Mouse (Mus musculus) MEL (cell line): ENCODE data around the gene Mif. TPM values are rescaled to one million over a fixed set of nuclear protein-coding genes. Genes with fewer than 3 reads are reported as not detected.

Experiments
- DNase-seq: peaks from one replicate; pipeline ENCODE4 v3.0.0; 2011; ENCODE audit warnings: low read depth, low spot score
- H3K27ac ChIP-seq: 2 replicates; pipeline ENCODE4 v1.5.1; 2012; ENCODE audit warnings: low read depth, mild to moderate bottlenecking, control low read depth, low read length, moderate library complexity; ENCODE audit not compliant: control insufficient read depth
- H3K27me3 ChIP-seq, 2 experiments: fragments of 150-350 bp in 1 of 2; sonication (generic) in 1 of 2; 2 replicates each; pipeline ENCODE4 v1.6.1; 2012; ENCODE audit warnings: low read length in 2 of 2, mild to moderate bottlenecking in 2 of 2, improper control_type of control experiment in 1 of 2, moderate library complexity in 1 of 2; ENCODE audit not compliant: insufficient read depth in 2 of 2, control insufficient read depth in 1 of 2
- H3K36me3 ChIP-seq, 2 experiments: 2 replicates each; pipeline ENCODE4 v1.6.1; 2012 to 2014; ENCODE audit warnings: low read length in 2 of 2, improper control_type of control experiment in 1 of 2, inconsistent platforms in 1 of 2, mild to moderate bottlenecking in 1 of 2; ENCODE audit not compliant: insufficient read depth in 2 of 2, control insufficient read depth in 1 of 2
- H3K4me1 ChIP-seq, 2 experiments: fragments of 150-350 bp in 1 of 2; sonication (generic) in 1 of 2; 2 replicates each; pipeline ENCODE4 v1.6.1; 2012; ENCODE audit warnings: low read length in 2 of 2, improper control_type of control experiment in 1 of 2, mild to moderate bottlenecking in 1 of 2; ENCODE audit not compliant: insufficient read depth in 2 of 2, control insufficient read depth in 1 of 2
- H3K4me3 ChIP-seq, 2 experiments: fragments of 150-350 bp in 1 of 2; sonication (generic) in 1 of 2; 2 replicates each; pipeline ENCODE4 v1.5.1; 2012; ENCODE audit warnings: low read depth in 2 of 2, low read length in 2 of 2, mild to moderate bottlenecking in 2 of 2, moderate library complexity in 2 of 2, control low read depth in 1 of 2, improper control_type of control experiment in 1 of 2; ENCODE audit not compliant: control insufficient read depth in 1 of 2, insufficient read depth in 1 of 2
- H3K79me2 ChIP-seq: 2 replicates; pipeline ENCODE4 v1.6.1; 2012; ENCODE audit warnings: mild to moderate bottlenecking, low read length, moderate library complexity; ENCODE audit not compliant: control insufficient read depth, poor library complexity, insufficient read depth
- H3K9ac ChIP-seq: 2 replicates; pipeline ENCODE4 v1.6.1; 2012; ENCODE audit warnings: low read depth, mild to moderate bottlenecking, control low read depth, low read length, moderate library complexity; ENCODE audit not compliant: control insufficient read depth, poor library complexity, severe bottlenecking
- H3K9me3 ChIP-seq: fragments of 150-350 bp; sonication (generic); replicated peaks from 2 replicates; pipeline ENCODE4 v1.6.1; 2012; ENCODE audit warnings: mild to moderate bottlenecking, low read length, improper control_type of control experiment, moderate library complexity; ENCODE audit not compliant: insufficient read depth
- BHLHE40 ChIP-seq: IDR thresholded peaks from 2 replicates; pipeline ENCODE4 v1.6.1; 2012; ENCODE audit warnings: low read depth, mild to moderate bottlenecking, inconsistent platforms, low read length, improper control_type of control experiment, borderline replicate concordance
- CHD1 ChIP-seq: IDR thresholded peaks from 2 replicates; pipeline ENCODE4 v1.6.1; 2012; ENCODE audit warnings: low read depth, mild to moderate bottlenecking, inconsistent platforms, low read length, improper control_type of control experiment
- CHD2 ChIP-seq: IDR thresholded peaks from 2 replicates; pipeline ENCODE4 v1.6.1; 2011; ENCODE audit warnings: low read length, improper control_type of control experiment
- CTCF ChIP-seq, 3 experiments: IDR thresholded peaks in 2 of 3; conservative IDR thresholded peaks in 1 of 3; 2 replicates each; pipeline ENCODE4 v1.5.1; 2011 to 2012; ENCODE audit warnings: low read length in 3 of 3, low read depth in 2 of 3, mild to moderate bottlenecking in 2 of 3, improper control_type of control experiment in 1 of 3, inconsistent platforms in 1 of 3, mixed read lengths in 1 of 3, moderate library complexity in 1 of 3; ENCODE audit not compliant: control insufficient read depth in 1 of 3, insufficient read depth in 1 of 3, poor library complexity in 1 of 3, severe bottlenecking in 1 of 3
- E2F4 ChIP-seq: IDR thresholded peaks from 2 replicates; pipeline ENCODE4 v1.6.1; 2011; ENCODE audit warnings: low read depth, low read length, improper control_type of control experiment, borderline replicate concordance
- ELF1 ChIP-seq: IDR thresholded peaks from 2 replicates; pipeline ENCODE4 v1.6.1; 2014; ENCODE audit warnings: low read depth, mild to moderate bottlenecking, inconsistent platforms, low read length, improper control_type of control experiment, moderate library complexity
- EP300 ChIP-seq, 2 experiments: IDR thresholded peaks; 2 replicates each; pipeline ENCODE4 v1.6.1; 2011; ENCODE audit warnings: improper control_type of control experiment in 2 of 2, low read length in 2 of 2, low read depth in 1 of 2, mild to moderate bottlenecking in 1 of 2
- ETS1 ChIP-seq: IDR thresholded peaks from 2 replicates; pipeline ENCODE4 v1.6.1; 2012; ENCODE audit warnings: low read depth, mild to moderate bottlenecking, inconsistent platforms, low read length, improper control_type of control experiment, moderate library complexity
- GABPA ChIP-seq: IDR thresholded peaks from 2 replicates; pipeline ENCODE4 v1.6.1; 2012; ENCODE audit warnings: low read depth, mild to moderate bottlenecking, inconsistent platforms, low read length, improper control_type of control experiment, moderate library complexity
- GATA1 ChIP-seq: IDR thresholded peaks from 2 replicates; pipeline ENCODE4 v1.6.1; 2011; ENCODE audit warnings: low read depth, low read length, improper control_type of control experiment
- HCFC1 ChIP-seq: IDR thresholded peaks from 2 replicates; pipeline ENCODE4 v1.6.1; 2012; ENCODE audit warnings: low read depth, mild to moderate bottlenecking, inconsistent platforms, low read length, improper control_type of control experiment, moderate library complexity
- JUND ChIP-seq: IDR thresholded peaks from 2 replicates; pipeline ENCODE4 v1.6.1; 2011; ENCODE audit warnings: low read depth, mild to moderate bottlenecking, improper control_type of control experiment, low read length
- KAT2A ChIP-seq: conservative IDR thresholded peaks from 2 replicates; pipeline ENCODE4 v1.6.1; 2012; ENCODE audit warnings: low read depth, low read length, improper control_type of control experiment, inconsistent platforms
- MAX ChIP-seq: IDR thresholded peaks from 2 replicates; pipeline ENCODE4 v1.6.1; 2011; ENCODE audit warnings: low read length, improper control_type of control experiment
- MXI1 ChIP-seq: IDR thresholded peaks from 2 replicates; pipeline ENCODE4 v1.6.1; 2011; ENCODE audit warnings: mild to moderate bottlenecking, low read depth, low read length, improper control_type of control experiment
- MYB ChIP-seq: IDR thresholded peaks from 2 replicates; pipeline ENCODE4 v1.6.1; 2011; ENCODE audit warnings: mild to moderate bottlenecking, low read depth, low read length, improper control_type of control experiment
- MYC ChIP-seq: IDR thresholded peaks from 2 replicates; pipeline ENCODE4 v1.6.1; 2011; ENCODE audit warnings: low read depth, mild to moderate bottlenecking, low read length, improper control_type of control experiment, moderate library complexity
- NELFE ChIP-seq: IDR thresholded peaks from 2 replicates; pipeline ENCODE4 v1.6.1; 2011; ENCODE audit warnings: low read depth, low read length, improper control_type of control experiment
- NRF1 ChIP-seq: IDR thresholded peaks from 2 replicates; pipeline ENCODE4 v1.6.1; 2014; ENCODE audit warnings: low read depth, mild to moderate bottlenecking, inconsistent platforms, low read length, improper control_type of control experiment, moderate library complexity; ENCODE audit not compliant: poor library complexity, insufficient read depth, severe bottlenecking
- POLR2A ChIP-seq, 2 experiments: IDR thresholded peaks; 2 replicates each; pipeline ENCODE4 v1.6.1; 2011 to 2012; ENCODE audit warnings: low read length in 2 of 2, mild to moderate bottlenecking in 2 of 2, control low read depth in 1 of 2, improper control_type of control experiment in 1 of 2, low read depth in 1 of 2, moderate library complexity in 1 of 2; ENCODE audit not compliant: control insufficient read depth in 1 of 2, insufficient read depth in 1 of 2, poor library complexity in 1 of 2
- POLR2AphosphoS5 ChIP-seq: IDR thresholded peaks from 2 replicates; pipeline ENCODE4 v1.6.1; 2012; ENCODE audit warnings: low read depth, borderline replicate concordance, mild to moderate bottlenecking, inconsistent platforms, low read length, moderate library complexity, mixed read lengths
- RCOR1 ChIP-seq: IDR thresholded peaks from 2 replicates; pipeline ENCODE4 v1.6.1; 2012; ENCODE audit warnings: low read depth, mild to moderate bottlenecking, inconsistent platforms, low read length, improper control_type of control experiment
- SIN3A ChIP-seq: IDR thresholded peaks from 2 replicates; pipeline ENCODE4 v1.6.1; 2012; ENCODE audit warnings: low read length, improper control_type of control experiment, inconsistent platforms
- SMC3 ChIP-seq: IDR thresholded peaks from 2 replicates; pipeline ENCODE4 v1.6.1; 2011; ENCODE audit warnings: low read depth, low read length, improper control_type of control experiment
- TAL1 ChIP-seq: IDR thresholded peaks from 2 replicates; pipeline ENCODE4 v1.6.1; 2012; ENCODE audit warnings: mild to moderate bottlenecking, inconsistent platforms, low read length, moderate library complexity, mixed read lengths
- TBP ChIP-seq: IDR thresholded peaks from 2 replicates; pipeline ENCODE4 v1.8.0; 2011; ENCODE audit warnings: low read depth, low read length, improper control_type of control experiment
- TCF12 ChIP-seq: IDR thresholded peaks from 2 replicates; pipeline ENCODE4 v1.6.1; 2014; ENCODE audit warnings: low read depth, mild to moderate bottlenecking, inconsistent platforms, low read length, improper control_type of control experiment, moderate library complexity
- USF2 ChIP-seq, 2 experiments: IDR thresholded peaks; 2 replicates each; pipeline ENCODE4 v1.6.1; 2011 to 2012; ENCODE audit warnings: improper control_type of control experiment in 2 of 2, low read length in 2 of 2, borderline replicate concordance in 1 of 2, inconsistent platforms in 1 of 2, low read depth in 1 of 2, mild to moderate bottlenecking in 1 of 2; ENCODE audit not compliant: insufficient read depth in 1 of 2
- ZC3H11A ChIP-seq: IDR thresholded peaks from 2 replicates; pipeline ENCODE4 v1.6.1; 2012; ENCODE audit warnings: low read depth, mild to moderate bottlenecking, inconsistent platforms, low read length, improper control_type of control experiment
- ZMIZ1 ChIP-seq: IDR thresholded peaks from 2 replicates; pipeline ENCODE4 v1.6.1; 2012; ENCODE audit warnings: low read depth, mild to moderate bottlenecking, inconsistent platforms, low read length, improper control_type of control experiment, moderate library complexity
- polyA plus RNA-seq, 2 experiments: library from polyadenylated mRNA; stranded (reverse) in 1 of 2; unstranded in 1 of 2; fragments of >175 nt in 1 of 2; fragments of >200 nt in 1 of 2; gene quantifications; 2 replicates each; pipeline versions ENCODE4 v1.2.1 to v1.2.4; 2012; ENCODE audit warnings: low replicate concordance in 2 of 2, low read depth in 1 of 2; ENCODE audit not compliant: insufficient read length in 2 of 2, insufficient read depth in 1 of 2, missing spikeins in 1 of 2
- total RNA-seq: library from RNA; depleted of rRNA; stranded (reverse); fragments of 300-350 nt; gene quantifications from 2 replicates; pipeline ENCODE4 v1.2.3, GENCODE M21; 2012

Gene Mif
- total and polyA plus RNA-seq, 3 experiments, result 817 to 2,606 (median 862) TPM

DNA sequence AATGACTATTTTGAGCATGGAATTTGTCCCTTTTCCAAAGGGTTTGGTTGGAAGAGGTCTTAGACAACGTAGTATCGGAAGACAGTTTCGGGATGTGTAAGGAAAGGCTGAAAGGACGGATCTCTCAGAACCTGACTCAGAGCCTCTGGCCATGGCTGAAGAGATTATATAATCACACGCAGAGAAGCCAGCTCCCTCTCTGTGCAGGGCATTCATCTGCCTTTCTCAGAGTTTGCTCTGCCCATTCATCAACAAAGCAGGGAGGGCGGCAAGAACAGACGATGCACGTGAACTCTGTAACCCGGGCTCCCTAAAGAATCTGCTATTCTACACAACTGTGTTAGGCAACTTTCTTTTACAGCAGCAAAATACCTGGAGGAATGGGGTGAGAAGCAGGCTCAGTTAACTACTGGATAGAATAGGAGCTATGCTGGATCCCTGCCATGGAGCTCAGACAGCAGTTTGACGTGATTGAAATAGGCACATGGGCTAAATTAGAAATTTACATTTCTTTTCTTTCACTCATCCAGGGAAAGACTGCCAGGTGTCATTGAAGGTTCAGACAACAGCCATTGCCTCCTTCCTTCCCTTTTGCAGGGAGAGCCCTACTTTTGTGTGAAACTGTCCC, 13.6 kb upstream of the Mif start:
- no peak for DNase-seq
- H3K4me3 ChIP-seq, result peak overlapping the region; percentile 49 to 61; a peak in 2 of 4 replicates
- no peak overlapping the region; the same call in 1 of the 2 replicates for H3K9ac ChIP-seq
- peaks cover 3 to 8% of the 10 kb centered on the region in 2 experiments for H3K4me1 ChIP-seq
- no peak for TF ChIP-seq TAL1
- no peaks in the 10 kb centered on the region; a peak in 1 of 4 replicates for H3K27me3 ChIP-seq
- no peaks in the 10 kb centered on the region for H3K79me2 ChIP-seq
- no peak overlapping the region for H3K27ac ChIP-seq
- no peaks in the 10 kb centered on the region for H3K9me3 ChIP-seq
- peaks cover 0 to 8% of the 10 kb centered on the region in 2 experiments; a peak in 2 of 4 replicates for H3K36me3 ChIP-seq

DNA sequence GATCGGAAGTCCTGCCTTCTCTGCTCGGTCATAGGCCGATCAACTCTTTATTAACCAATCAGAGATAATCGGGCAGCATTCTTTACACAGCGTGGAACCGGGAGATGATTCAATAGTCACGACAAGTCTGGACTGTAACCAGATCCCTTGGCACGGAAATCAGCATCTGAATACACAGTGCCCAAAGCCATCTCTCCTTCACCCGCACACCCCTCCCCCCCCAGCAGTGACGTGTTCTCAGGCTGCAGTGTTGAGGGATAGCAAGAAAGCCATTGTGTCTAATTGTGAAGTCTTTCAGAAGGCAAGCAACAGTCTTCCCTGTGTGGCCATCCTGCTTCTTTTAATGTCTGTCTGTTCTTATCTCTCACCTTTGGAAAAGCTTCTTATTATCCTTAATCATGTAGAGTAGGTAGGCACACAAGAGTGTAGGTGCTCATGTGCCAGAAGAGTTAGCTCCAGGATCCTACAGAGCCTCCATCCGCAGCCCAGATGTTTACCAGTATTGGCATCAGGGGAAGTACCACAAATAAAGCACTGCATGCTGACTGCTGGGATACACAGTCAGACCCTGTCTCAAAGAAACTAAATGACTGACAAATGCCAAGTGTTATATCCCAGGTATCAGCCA, 13.0 kb upstream of the Mif start:
- no peaks in the 10 kb centered on the region for H3K9me3 ChIP-seq
- peaks cover 0 to 8% of the 10 kb centered on the region in 2 experiments; a peak in 2 of 4 replicates for H3K36me3 ChIP-seq
- no peaks in the 10 kb centered on the region; a peak in 1 of 4 replicates for H3K27me3 ChIP-seq
- no peaks in the 10 kb centered on the region for H3K79me2 ChIP-seq
- H3K4me3 ChIP-seq, result peak overlapping the region; percentile 49 to 61
- DNase-seq, result peak; percentile 90
- H3K9ac ChIP-seq, result peak overlapping the region; percentile 66
- peak overlapping the region; percentile 73 for H3K27ac ChIP-seq
- peaks cover 3 to 8% of the 10 kb centered on the region in 2 experiments for H3K4me1 ChIP-seq
- TF ChIP-seq TBP (peak; percentile 81), NELFE (peak; percentile 53; the same call in 1 of the 2 replicates), TAL1 (no peak), MAX (peak; percentile 46; the same call in 1 of the 2 replicates), CTCF (IDR thresholded peaks at IDR 0.05 in 2 of 3, conservative IDR thresholded peaks at IDR 0.05 in 1 of 3; ENCODE audit: control insufficient read depth in 1 of 3, insufficient read depth in 1 of 3, low read depth in 2 of 3, low read length in 3 of 3, poor library complexity in 1 of 3, severe bottlenecking in 1 of 3) (no peak), ETS1 (no peak), JUND (no peak), KAT2A (no peak), E2F4 (no peak), RCOR1 (no peak), POLR2AphosphoS5 (no peak), TCF12 (0 out of 2 replicates have a peak, but pooled peaks have one; percentile 2), SMC3 (no peak), CHD2 (no peak; the same call in 1 of the 2 replicates), ZMIZ1 (no peak), BHLHE40 (no peak), USF2 (IDR thresholded peaks at IDR 0.05; ENCODE audit: borderline replicate concordance in 1 of 2, insufficient read depth in 1 of 2, low read depth in 1 of 2, low read length in 2 of 2) (no peak), ELF1 (no peak), HCFC1 (peak; percentile 70), POLR2A (IDR thresholded peaks at IDR 0.05; ENCODE audit: control insufficient read depth in 1 of 2, insufficient read depth in 1 of 2, low read depth in 1 of 2, low read length in 2 of 2, poor library complexity in 1 of 2) (peak; percentile 48 to 69; a peak in 3 of 4 replicates), GATA1 (no peak), SIN3A (peak; percentile 22; the same call in 1 of the 2 replicates), ZC3H11A (no peak), GABPA (no peak), EP300 (IDR thresholded peaks at IDR 0.05; ENCODE audit: low read depth in 1 of 2, low read length in 2 of 2) (peak in 1 of 2 experiments; percentile 23; a peak in 1 of 4 replicates), MXI1 (peak; percentile 26; the same call in 1 of the 2 replicates), CHD1 (no peak), MYC (peak; percentile 80), NRF1 (no peak), MYB (no peak)
